Mouse (Mus musculus) right cerebral cortex, postnatal 25 days (tissue): ENCODE results near the gene 9430097D07Rik.

Experiments
- DNase-seq: peaks from one replicate; pipeline ENCODE4 v3.0.0; 2022

9430097D07Rik gene

GRCm38 (mm10) chr2:32533163-32533562 is 42.3 kb downstream of the 9430097D07Rik start:
- DNase-seq = no peak

GRCm38 (mm10) chr2:32530479-32530878 is 45.0 kb downstream of the 9430097D07Rik start:
- no peak for DNase-seq

- DNase-seq = no peak
These were observed 47.2 kb downstream of the 9430097D07Rik start for GRCm38 (mm10) chr2:32528326-32528725.

GRCm38 (mm10) chr2:32527468-32527966 is 48.0 kb downstream of the 9430097D07Rik start:
- no peak for DNase-seq

- no peak for DNase-seq
These were observed 49.7 kb downstream of the 9430097D07Rik start for GRCm38 (mm10) chr2:32525816-32526215.

- DNase-seq = no peak
These were observed 50.9 kb downstream of the 9430097D07Rik start for GRCm38 (mm10) chr2:32524536-32525031.
